Mouse (Mus musculus): ENCODE measurements at regions not wholly inside any gene's neighbourhood (a gene's known extent, or its start where the extent isn't known, plus 50 kb on each side); places are given as distances from the start of the nearest gene placed in this dataset.

DNA sequence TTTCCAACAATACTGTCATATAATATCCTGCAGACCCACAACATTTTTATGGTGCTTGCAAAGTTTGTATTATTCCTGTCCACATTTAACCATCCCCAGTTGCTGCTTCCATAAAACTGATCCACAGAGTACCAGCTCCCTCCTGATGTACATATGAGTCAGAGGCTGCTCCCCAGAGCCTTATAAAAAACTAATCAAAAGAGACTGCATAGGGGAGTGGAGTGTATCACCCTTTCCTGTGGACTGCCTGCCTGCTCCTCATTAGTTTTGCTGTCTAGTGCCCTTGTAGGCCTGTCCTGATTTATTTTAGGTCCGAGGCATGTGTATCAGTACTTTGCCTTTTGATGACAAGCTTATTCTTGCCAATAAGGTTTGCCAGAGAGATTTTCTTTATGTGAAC lies 310.9 kb upstream of the Gm5415 start:
- ATAC-seq = no peak
- Histone ChIP-seq H3K27me3 (replicated peaks) (no peaks in the 10 kb centered on the region), H3K4me2 (replicated peaks) (no peak overlapping the region), H3K4me1 (replicated peaks) (no peaks in the 10 kb centered on the region), H3K4me3 (replicated peaks) (no peak overlapping the region), H3K27ac (no peak overlapping the region), H3K36me3 (no peaks in the 10 kb centered on the region), H3K9ac (no peak overlapping the region), H3K9me3 (no peaks in the 10 kb centered on the region)
- WGBS = 68% methylated on average over 1 of the region's 1 CpGs

All from intestine, embryonic 15.5 days (tissue).